ENCODE assay signal across 12 mouse cellular contexts in the genomic region with DNA sequence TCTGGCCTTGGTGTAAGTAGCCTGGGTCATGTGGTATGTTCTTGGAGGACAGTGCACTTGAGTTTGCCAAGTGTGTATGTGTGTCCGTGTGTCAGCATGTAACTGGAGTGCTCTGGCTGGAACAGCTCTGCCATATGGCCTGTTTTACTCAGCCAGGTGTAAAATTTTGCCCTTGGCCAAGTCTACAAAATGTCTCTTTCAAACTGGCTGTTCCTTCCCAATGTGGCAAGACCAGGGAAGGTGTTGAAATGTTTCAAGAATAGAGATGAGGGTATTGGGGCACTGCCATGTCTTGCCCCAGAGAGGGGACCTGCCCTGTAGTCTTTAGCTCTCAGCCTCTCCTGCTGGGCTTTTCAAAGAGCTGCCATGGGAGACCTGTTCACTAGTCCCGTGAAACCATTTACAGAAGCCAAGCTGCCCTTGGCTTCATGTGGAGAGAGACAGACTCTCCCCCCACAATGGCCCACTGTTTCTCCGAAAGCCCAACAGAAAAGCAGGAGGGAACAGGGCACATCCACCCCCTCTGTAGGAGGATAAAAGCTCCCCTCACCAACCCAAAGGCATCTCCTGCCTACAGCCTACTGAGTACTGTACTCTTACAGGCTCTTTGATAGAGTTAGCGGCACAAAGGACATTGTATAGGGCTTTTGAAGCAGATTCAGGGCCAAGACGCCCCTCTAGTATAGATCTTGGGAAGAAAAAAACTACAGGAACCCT.
DNase-seq lines count a peak whose midpoint lies in the region; ATAC-seq lines count a peak whose summit lies in the region.
"Had no signal": no experiment of that assay in that cellular context is flagged by ENCODE, and none has a peak within 500 bp of the region (broad histone marks: within the 10 kb centered on the region; RNA-seq: fewer than 3 reads in every experiment).

No protein-coding gene starts in this region.

- peaks cover 3% of the 10 kb centered on the region; the same call in 1 of the 2 replicates for H3K4me1 ChIP-seq in forebrain, embryonic 13.5 days
- H3K4me1 ChIP-seq in forebrain, embryonic 11.5 days (replicated peaks; ENCODE audit: control insufficient read depth, insufficient read depth, low read length), result no peaks in the 10 kb centered on the region
- peaks cover 16% of the 10 kb centered on the region for H3K4me1 ChIP-seq in kidney, embryonic 14.5 days (ENCODE audit: control insufficient read depth, insufficient read depth, low read length)
- H3K4me1 ChIP-seq: intestine, embryonic 15.5 days had no signal

- H3K27me3 ChIP-seq in forebrain, embryonic 13.5 days, result no peaks in the 10 kb centered on the region
- H3K27me3 ChIP-seq in forebrain, embryonic 11.5 days (ENCODE audit: control insufficient read depth, insufficient read depth, low read length), result no peaks in the 10 kb centered on the region
- no peaks in the 10 kb centered on the region for H3K27me3 ChIP-seq in kidney, embryonic 14.5 days (ENCODE audit: control insufficient read depth, insufficient read depth, low read length)
- H3K27me3 ChIP-seq: intestine, embryonic 15.5 days had no signal

- no peak overlapping the region for H3K4me3 ChIP-seq in forebrain, embryonic 13.5 days
- no peak overlapping the region for H3K4me3 ChIP-seq in forebrain, embryonic 11.5 days (ENCODE audit: low read depth, low read length)
- H3K4me3 ChIP-seq in kidney, embryonic 14.5 days (ENCODE audit: low read length), result no peak overlapping the region
- H3K4me3 ChIP-seq: intestine, embryonic 15.5 days had no signal

- H3K9ac ChIP-seq in forebrain, embryonic 13.5 days, result no peak overlapping the region
- H3K9ac ChIP-seq in forebrain, embryonic 11.5 days (ENCODE audit: low read length), result no peak overlapping the region
- H3K9ac ChIP-seq in kidney, embryonic 14.5 days (ENCODE audit: low read depth, low read length), result no peak overlapping the region
- H3K9ac ChIP-seq: intestine, embryonic 15.5 days; liver, postnatal 0 days had no signal

- no peak overlapping the region for H3K27ac ChIP-seq in forebrain, embryonic 13.5 days
- H3K27ac ChIP-seq in forebrain, embryonic 11.5 days (ENCODE audit: low read depth, low read length), result no peak overlapping the region
- no peak overlapping the region for H3K27ac ChIP-seq in kidney, embryonic 14.5 days (ENCODE audit: low read depth, low read length)
- H3K27ac ChIP-seq: intestine, embryonic 15.5 days; macrophage had no signal

- 38% methylated on average over 5 of the region's 5 CpGs for WGBS in forebrain, embryonic 13.5 days
- WGBS in forebrain, embryonic 11.5 days, result 45% methylated on average over 5 of the region's 5 CpGs
- 75% methylated on average over 5 of the region's 5 CpGs for WGBS in kidney, embryonic 14.5 days

- no peak for DNase-seq in forebrain, embryonic 11.5 days (ENCODE audit: low spot score)
- peak; percentile 21 for DNase-seq in kidney, adult 9 months
- peak; percentile 48 for DNase-seq in cerebellum, adult 11 months
- peak; percentile 91 for DNase-seq in fat pad, adult 2 months (ENCODE audit: extremely low read depth, low read depth, low spot score)
- DNase-seq in MN1 (ENCODE audit: low spot score), result no peak
- DNase-seq: liver, postnatal 0 days; right cerebral cortex, postnatal 25 days had no signal

- no peaks in the 10 kb centered on the region for H3K36me3 ChIP-seq in forebrain, embryonic 13.5 days (ENCODE audit: poor library complexity, severe bottlenecking)
- no peaks in the 10 kb centered on the region for H3K36me3 ChIP-seq in forebrain, embryonic 11.5 days (ENCODE audit: control insufficient read depth, insufficient read depth, low read length)
- no peaks in the 10 kb centered on the region for H3K36me3 ChIP-seq in kidney, embryonic 14.5 days (ENCODE audit: control insufficient read depth, insufficient read depth, low read length)
- H3K36me3 ChIP-seq: intestine, embryonic 15.5 days had no signal

- H3K4me2 ChIP-seq in forebrain, embryonic 13.5 days, result no peak overlapping the region
- H3K4me2 ChIP-seq in forebrain, embryonic 11.5 days (ENCODE audit: low read depth, low read length, severe bottlenecking), result no peak overlapping the region
- no peak overlapping the region for H3K4me2 ChIP-seq in kidney, embryonic 14.5 days (replicated peaks; ENCODE audit: low read depth, low read length)
- H3K4me2 ChIP-seq: intestine, embryonic 15.5 days had no signal

- H3K9me3 ChIP-seq in forebrain, embryonic 13.5 days (replicated peaks), result no peaks in the 10 kb centered on the region
- no peaks in the 10 kb centered on the region for H3K9me3 ChIP-seq in forebrain, embryonic 11.5 days (ENCODE audit: control insufficient read depth, low read length)
- no peaks in the 10 kb centered on the region for H3K9me3 ChIP-seq in kidney, embryonic 14.5 days (ENCODE audit: control insufficient read depth, low read length)
- H3K9me3 ChIP-seq: intestine, embryonic 15.5 days had no signal

- peak; percentile 45; the same call in 1 of the 2 replicates for ATAC-seq in forebrain, embryonic 13.5 days
- no peak for ATAC-seq in forebrain, embryonic 11.5 days (replicated peaks; ENCODE audit: low FRiP score)
- ATAC-seq in kidney, embryonic 14.5 days (ENCODE audit: low FRiP score, low TSS enrichment), result no peak
- ATAC-seq in erythroid progenitor cell, adult 5-6 weeks (replicated peaks; ENCODE audit: low FRiP score, poor library complexity, severe bottlenecking), result no peak
- ATAC-seq: intestine, embryonic 15.5 days; liver, postnatal 0 days had no signal

Comparison
In these comparisons a context has a peak if more than half of its experiments do, and no peak if none do; other contexts are left out.
1. DNase-seq: peak in kidney, adult 9 months (single experiment), cerebellum, adult 11 months (single experiment) and fat pad, adult 2 months (single experiment); none in forebrain, embryonic 11.5 days (single experiment) and MN1 (single experiment).